Mouse (Mus musculus) heart, embryonic 13.5 days (tissue): ENCODE measurements around the gene Arid5b. TPM values are rescaled to one million over a fixed set of nuclear protein-coding genes. Genes with fewer than 3 reads are reported as not detected.

Experiments used
- ATAC-seq: fragments of 200-750 bp; cut with Nextera tagmentation; 2 replicates; pipeline ENCODE4 v1.8.0; 2017; ENCODE audit warnings: moderate TSS enrichment; ENCODE audit not compliant: insufficient number of reproducible peaks, low FRiP score, low TSS enrichment; ENCODE audit errors: extremely low read depth
- H3K27ac ChIP-seq: fragments of 300-500 bp; sonication (generic); replicated peaks from 2 replicates; pipeline ENCODE4 v1.5.1; 2015; ENCODE audit warnings: moderate library complexity, mild to moderate bottlenecking, inconsistent platforms
- H3K27me3 ChIP-seq: fragments of 300-500 bp; sonication (generic); replicated peaks from 2 replicates; pipeline ENCODE4 v1.6.1; 2015; ENCODE audit warnings: mild to moderate bottlenecking, inconsistent platforms
- H3K36me3 ChIP-seq: fragments of 300-500 bp; sonication (generic); 2 replicates; pipeline ENCODE4 v1.6.1; 2015; ENCODE audit warnings: mild to moderate bottlenecking, inconsistent platforms
- H3K4me1 ChIP-seq: fragments of 300-500 bp; sonication (generic); 2 replicates; pipeline ENCODE4 v1.6.1; 2015; ENCODE audit warnings: inconsistent platforms
- H3K4me2 ChIP-seq: fragments of 300-500 bp; sonication (generic); 2 replicates; pipeline ENCODE4 v1.6.1; 2015; ENCODE audit warnings: inconsistent platforms, mild to moderate bottlenecking, moderate library complexity
- H3K4me3 ChIP-seq: fragments of 300-500 bp; sonication (generic); 2 replicates; pipeline ENCODE4 v1.5.1; 2015; ENCODE audit warnings: moderate library complexity, mild to moderate bottlenecking, inconsistent platforms
- H3K9ac ChIP-seq: fragments of 300-500 bp; sonication (generic); 2 replicates; pipeline ENCODE4 v1.6.1; 2015; ENCODE audit warnings: inconsistent platforms, mild to moderate bottlenecking, moderate library complexity
- H3K9me3 ChIP-seq: fragments of 300-500 bp; sonication (generic); 2 replicates; pipeline ENCODE4 v1.6.1; 2016; ENCODE audit warnings: inconsistent platforms
- WGBS: fragments of 180-500 bp; shearing (Covaris S2); methylation state at CpG from one replicate; pipeline ENCODE4 v1.1.7; 2015; ENCODE audit warnings: mixed read lengths; 5-methylcytosine and 5-hydroxymethylcytosine counted together
- polyA plus RNA-seq: library from polyadenylated mRNA; unstranded; fragments of >200 nt; fragmentation: Nextera tagmentation; extraction: Ambion mirVana; gene quantifications from 2 replicates; pipeline ENCODE4 v1.2.1, GENCODE M21; 2015

Arid5b gene
- polyA plus RNA-seq, 1 experiment from 2014 or later, result 17.9 TPM

- 0 out of 2 replicates have a peak, but pooled peaks cover 4% of the 10 kb centered on the region for H3K9me3 ChIP-seq
- no peak overlapping the region for H3K4me3 ChIP-seq
- WGBS, result 61% methylated on average over 16 of the region's 16 CpGs
- H3K4me1 ChIP-seq, result peaks cover 4% of the 10 kb centered on the region
- H3K9ac ChIP-seq, result no peak overlapping the region
- H3K4me2 ChIP-seq, result no peak overlapping the region
- no peaks in the 10 kb centered on the region for H3K27me3 ChIP-seq
- H3K27ac ChIP-seq, result no peak overlapping the region
- no peak for ATAC-seq
- no peaks in the 10 kb centered on the region for H3K36me3 ChIP-seq
These were observed 217.8 kb downstream of the Arid5b start for GRCm38 (mm10) chr10:68060590-68061248.

DNA sequence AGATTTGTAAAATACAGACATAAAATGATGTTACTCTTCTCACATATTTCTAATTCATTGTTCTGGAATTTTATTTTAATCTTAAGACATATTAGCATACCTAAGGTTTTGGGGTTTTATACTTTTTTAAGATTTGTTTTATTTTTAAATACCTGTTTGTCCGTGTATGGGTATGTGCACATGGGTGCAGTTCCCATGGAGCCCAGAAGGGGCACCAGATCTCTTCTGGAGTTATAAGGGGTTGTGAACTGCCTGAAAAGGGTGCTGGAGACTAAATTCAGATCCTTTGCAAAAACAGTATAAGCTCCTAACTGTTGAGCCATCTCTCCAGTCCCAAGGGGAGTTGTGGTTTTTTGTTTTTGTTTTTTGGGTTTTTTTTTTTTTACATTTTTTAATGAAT, 220.2 kb downstream of the Arid5b start:
- Histone ChIP-seq H3K4me1 (no peaks in the 10 kb centered on the region; the same call in 1 of the 2 replicates), H3K27me3 (no peaks in the 10 kb centered on the region), H3K4me2 (no peak overlapping the region), H3K4me3 (no peak overlapping the region), H3K27ac (no peak overlapping the region), H3K36me3 (no peaks in the 10 kb centered on the region), H3K9ac (no peak overlapping the region), H3K9me3 (0 out of 2 replicates have a peak, but pooled peaks cover 4% of the 10 kb centered on the region)
- WGBS, result 91% methylated on average over 1 of the region's 1 CpGs
- ATAC-seq, result no peak

GRCm38 (mm10) chr10:68057841-68058240, 220.7 kb downstream of the Arid5b start:
- Histone ChIP-seq H3K9me3 (0 out of 2 replicates have a peak, but pooled peaks cover 4% of the 10 kb centered on the region), H3K9ac (no peak overlapping the region), H3K27ac (no peak overlapping the region), H3K36me3 (no peaks in the 10 kb centered on the region), H3K4me1 (no peaks in the 10 kb centered on the region; the same call in 1 of the 2 replicates), H3K27me3 (no peaks in the 10 kb centered on the region), H3K4me2 (no peak overlapping the region), H3K4me3 (no peak overlapping the region)
- ATAC-seq, result no peak
- WGBS, result 85% methylated on average over 3 of the region's 3 CpGs

GRCm38 (mm10) chr10:68054706-68055105, 223.8 kb downstream of the Arid5b start:
- no peaks in the 10 kb centered on the region for H3K27me3 ChIP-seq
- no peak for ATAC-seq

DNA sequence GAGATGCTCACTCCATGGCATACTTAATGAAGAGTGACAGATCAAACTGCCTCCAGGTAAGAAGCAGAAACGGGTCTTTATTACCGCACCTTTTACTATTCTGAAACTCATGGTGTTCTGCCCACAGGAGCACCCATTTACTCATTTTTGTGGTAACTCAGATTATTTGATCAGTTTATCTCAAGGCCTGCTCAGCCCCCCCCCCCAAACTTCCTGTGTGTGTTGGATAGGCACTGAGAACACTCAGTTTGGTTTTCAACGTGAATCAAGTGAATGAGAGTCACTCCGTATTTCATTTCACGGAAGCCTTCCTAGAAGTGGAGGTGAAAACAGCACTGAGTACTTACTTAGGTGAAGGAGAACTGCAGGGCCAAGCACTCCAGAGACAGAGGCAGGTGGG, 224.4 kb downstream of the Arid5b start:
- Histone ChIP-seq H3K9ac (no peak overlapping the region), H3K4me3 (no peak overlapping the region), H3K27me3 (no peaks in the 10 kb centered on the region), H3K9me3 (peaks cover 6% of the 10 kb centered on the region; the same call in 1 of the 2 replicates), H3K36me3 (no peaks in the 10 kb centered on the region), H3K4me1 (no peaks in the 10 kb centered on the region), H3K4me2 (no peak overlapping the region), H3K27ac (no peak overlapping the region)
- ATAC-seq, result no peak
- 83% methylated on average over 5 of the region's 5 CpGs for WGBS

More at GRCm38 (mm10) chr10:68054706-68055105, 223.8 kb downstream of the Arid5b start:
- Histone ChIP-seq H3K4me2 (no peak overlapping the region), H3K4me1 (no peaks in the 10 kb centered on the region), H3K9ac (no peak overlapping the region), H3K4me3 (no peak overlapping the region), H3K27ac (no peak overlapping the region), H3K9me3 (peaks cover 6% of the 10 kb centered on the region; the same call in 1 of the 2 replicates), H3K36me3 (no peaks in the 10 kb centered on the region)
- WGBS, result 74% methylated on average over 6 of the region's 6 CpGs

DNA sequence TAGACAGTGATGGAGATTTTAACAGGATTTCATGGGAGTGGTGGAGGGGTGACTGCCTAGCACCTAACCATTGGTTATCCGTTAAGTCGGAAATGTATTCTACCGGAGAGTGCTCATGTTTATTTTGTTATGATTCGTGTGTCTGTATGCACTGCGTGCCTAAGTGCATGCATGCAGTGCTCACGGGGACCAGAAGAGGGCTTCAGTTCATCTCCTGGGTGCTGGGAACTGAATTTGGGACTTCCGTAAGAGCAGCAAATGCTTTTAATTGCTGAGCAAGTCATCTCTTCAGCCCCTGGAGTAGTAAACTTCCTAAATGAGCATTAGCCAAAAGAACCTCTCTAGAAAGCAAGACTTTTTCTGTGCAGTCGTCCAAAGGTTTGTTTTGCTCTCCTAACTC, 226.2 kb downstream of the Arid5b start:
- 87% methylated on average over 8 of the region's 8 CpGs for WGBS
- Histone ChIP-seq H3K27ac (no peak overlapping the region), H3K4me3 (no peak overlapping the region), H3K9ac (no peak overlapping the region), H3K9me3 (peaks cover 2% of the 10 kb centered on the region; the same call in 1 of the 2 replicates), H3K4me1 (no peaks in the 10 kb centered on the region), H3K4me2 (no peak overlapping the region), H3K36me3 (no peaks in the 10 kb centered on the region), H3K27me3 (no peaks in the 10 kb centered on the region)
- ATAC-seq, result no peak

DNA sequence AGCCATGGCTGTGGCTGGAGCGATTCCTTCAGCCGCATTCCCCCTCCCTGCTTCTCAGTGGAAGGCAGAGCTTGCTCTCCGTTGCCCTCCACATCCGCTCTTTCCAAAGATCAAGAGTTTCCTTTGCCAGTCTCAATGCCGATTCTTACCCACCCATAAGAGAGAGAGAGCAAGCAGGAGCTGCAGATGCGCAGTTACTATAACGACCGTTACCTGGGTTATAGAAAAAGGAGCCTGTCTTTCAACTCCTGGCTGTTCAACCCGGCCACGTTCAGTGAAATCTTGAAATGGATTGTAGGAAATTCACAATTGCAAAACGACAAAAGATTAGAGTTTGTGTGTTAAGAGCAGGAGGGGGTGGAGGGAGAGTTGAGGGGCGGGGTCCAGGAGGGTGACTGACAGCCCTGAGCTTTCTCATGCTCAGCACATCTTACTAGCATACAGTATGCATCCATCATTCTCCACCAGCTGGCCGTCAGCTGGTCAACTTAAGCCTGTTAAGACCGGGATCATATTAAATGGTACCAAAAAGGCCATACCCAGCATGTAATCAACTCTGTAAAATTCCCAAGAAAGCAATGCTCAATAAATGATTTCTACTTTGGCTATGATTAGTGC, 227.1 kb downstream of the Arid5b start:
- WGBS, result 87% methylated on average over 14 of the region's 14 CpGs

GRCm38 (mm10) chr10:68050882-68051281, 227.7 kb downstream of the Arid5b start:
- H3K27ac ChIP-seq, result no peak overlapping the region
- ATAC-seq, result no peak
- no peak overlapping the region for H3K4me3 ChIP-seq
- WGBS, result 86% methylated on average over 13 of the region's 13 CpGs
- H3K9me3 ChIP-seq, result peaks cover 2% of the 10 kb centered on the region; the same call in 1 of the 2 replicates
- H3K27me3 ChIP-seq, result no peaks in the 10 kb centered on the region
- H3K9ac ChIP-seq, result no peak overlapping the region
- no peaks in the 10 kb centered on the region for H3K4me1 ChIP-seq
- no peak overlapping the region for H3K4me2 ChIP-seq
- no peaks in the 10 kb centered on the region for H3K36me3 ChIP-seq

More for the DNA sequence above, 227.1 kb downstream of the Arid5b start:
- peaks cover 2% of the 10 kb centered on the region; the same call in 1 of the 2 replicates for H3K9me3 ChIP-seq
- no peak overlapping the region for H3K9ac ChIP-seq
- no peak overlapping the region for H3K27ac ChIP-seq
- no peak overlapping the region for H3K4me3 ChIP-seq
- no peaks in the 10 kb centered on the region for H3K27me3 ChIP-seq
- ATAC-seq, result no peak
- no peak overlapping the region for H3K4me2 ChIP-seq
- H3K36me3 ChIP-seq, result no peaks in the 10 kb centered on the region
- H3K4me1 ChIP-seq, result no peaks in the 10 kb centered on the region

DNA sequence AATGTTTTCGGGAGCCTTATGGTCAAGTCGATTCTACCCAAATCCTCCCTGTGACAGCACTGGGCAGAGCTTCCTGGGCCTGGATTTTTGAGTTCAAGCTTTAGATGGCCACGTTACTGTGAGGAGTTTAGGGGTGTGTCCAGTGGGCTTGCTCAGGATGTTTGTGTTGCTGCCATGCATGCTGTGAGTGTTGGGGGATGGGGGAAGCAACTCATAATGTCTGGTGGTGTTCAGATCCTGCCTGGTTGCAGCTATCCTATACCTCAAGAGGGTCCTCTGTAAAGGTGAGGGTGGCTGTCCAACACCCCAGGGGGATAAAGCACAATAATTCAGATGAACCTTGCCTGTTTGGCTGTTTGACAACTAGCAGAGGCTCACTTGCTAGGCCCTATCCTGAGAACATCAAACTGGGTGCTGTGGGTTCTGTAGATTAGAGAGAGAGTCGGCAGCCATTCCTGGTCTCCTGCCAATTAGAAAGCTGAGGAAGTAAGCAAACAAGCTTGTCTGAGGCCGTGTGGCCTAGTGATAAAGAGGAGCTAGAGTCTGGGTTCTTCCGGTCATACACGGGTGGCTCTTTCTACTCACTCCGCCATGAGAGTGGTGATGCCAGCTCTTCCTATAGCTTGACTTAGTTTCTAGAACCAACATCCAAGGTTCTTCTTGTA, 229.8 kb downstream of the Arid5b start:
- Histone ChIP-seq H3K9ac (no peak overlapping the region), H3K27me3 (no peaks in the 10 kb centered on the region), H3K36me3 (no peaks in the 10 kb centered on the region), H3K27ac (no peak overlapping the region), H3K4me3 (no peak overlapping the region), H3K9me3 (peaks cover 2% of the 10 kb centered on the region; the same call in 1 of the 2 replicates), H3K4me2 (no peak overlapping the region), H3K4me1 (no peaks in the 10 kb centered on the region; the same call in 1 of the 2 replicates)
- 67% methylated on average over 8 of the region's 8 CpGs for WGBS
- no peak for ATAC-seq

DNA sequence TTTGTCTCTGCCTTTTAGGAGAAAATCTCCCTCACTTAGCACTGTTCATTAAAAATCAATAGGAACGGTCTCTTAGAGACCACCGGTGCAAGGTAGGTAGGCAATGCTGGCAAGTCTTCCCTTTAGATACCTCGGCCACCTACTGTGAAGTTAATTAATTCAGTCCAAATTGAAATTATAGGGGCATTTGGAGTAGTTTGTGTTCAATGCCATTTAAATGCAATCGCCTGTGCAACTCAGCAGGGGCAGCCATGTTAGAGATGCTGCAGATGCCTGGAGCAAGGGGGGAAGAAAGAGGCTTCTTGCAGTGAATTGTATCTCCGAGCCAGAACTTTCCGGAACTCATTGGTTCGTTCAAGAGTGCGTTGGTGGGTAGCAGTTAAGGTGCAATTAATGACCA, 233.7 kb downstream of the Arid5b start:
- no peak for ATAC-seq
- Histone ChIP-seq H3K9me3 (no peaks in the 10 kb centered on the region), H3K4me3 (no peak overlapping the region), H3K4me2 (no peak overlapping the region), H3K27ac (no peak overlapping the region), H3K4me1 (no peaks in the 10 kb centered on the region; the same call in 1 of the 2 replicates), H3K27me3 (no peaks in the 10 kb centered on the region), H3K36me3 (peaks cover 8% of the 10 kb centered on the region), H3K9ac (no peak overlapping the region)
- 93% methylated on average over 8 of the region's 8 CpGs for WGBS

- Histone ChIP-seq H3K27me3 (no peaks in the 10 kb centered on the region), H3K4me1 (no peaks in the 10 kb centered on the region; the same call in 1 of the 2 replicates), H3K9ac (no peak overlapping the region), H3K9me3 (no peaks in the 10 kb centered on the region), H3K4me2 (no peak overlapping the region), H3K27ac (no peak overlapping the region), H3K36me3 (peaks cover 8% of the 10 kb centered on the region), H3K4me3 (no peak overlapping the region)
- 36% methylated on average over 6 of the region's 6 CpGs for WGBS
- no peak for ATAC-seq
These were observed 234.6 kb downstream of the Arid5b start for GRCm38 (mm10) chr10:68043973-68044372.
